Comparison of ENCODE assay signal across 8 mouse cellular contexts in the genomic region with DNA sequence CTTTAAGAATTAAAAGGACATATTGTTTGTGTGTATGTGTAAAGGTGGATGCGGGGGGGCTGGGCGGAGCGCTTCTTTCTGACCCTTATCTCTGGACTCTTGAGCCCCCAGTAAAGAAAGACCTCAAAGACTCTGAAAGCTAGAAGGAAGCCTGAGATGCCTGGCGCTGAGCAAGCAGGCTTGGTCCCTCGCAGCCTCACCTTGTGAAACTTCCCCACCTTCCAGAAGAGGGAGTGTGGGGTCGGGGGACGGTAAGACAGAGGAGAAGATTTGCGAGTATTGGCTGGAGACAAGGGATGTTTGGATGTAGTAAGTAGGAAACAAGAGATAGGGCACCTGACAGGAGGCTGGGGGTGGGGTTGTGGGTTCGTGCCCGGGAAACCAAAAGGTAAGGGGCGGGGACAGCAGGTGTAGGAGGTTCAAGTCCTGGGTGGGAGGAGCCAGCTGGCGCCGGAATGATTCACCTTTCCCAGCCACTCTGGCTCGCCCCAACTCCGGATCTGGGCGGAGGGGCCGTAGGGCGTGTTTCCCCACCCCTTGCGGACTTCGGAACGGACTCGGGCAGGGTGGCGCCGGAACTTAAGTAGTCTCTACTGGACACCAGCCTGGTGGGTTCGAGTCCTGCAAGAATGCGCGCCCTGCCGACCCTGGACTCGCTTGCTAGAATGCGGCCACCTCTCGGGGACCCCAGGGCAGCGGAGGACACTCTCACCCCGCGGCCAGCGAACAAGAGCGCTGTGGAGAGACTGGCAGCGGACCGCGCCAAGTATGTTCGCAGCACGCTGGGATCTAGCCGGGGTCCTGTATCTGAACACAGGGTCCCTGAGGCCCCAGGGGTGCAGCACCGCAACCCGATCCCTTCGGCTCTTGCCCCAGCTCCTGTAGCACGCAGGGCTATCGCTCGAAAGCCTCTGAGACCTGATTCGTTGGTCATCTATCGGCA. TPM values are rescaled to one million over a fixed set of nuclear protein-coding genes. Genes with fewer than 3 reads are reported as not detected.
DNase-seq lines count a peak whose midpoint lies in the region; ATAC-seq and TF ChIP-seq lines count a peak whose summit lies in the region.

A gene (plus strand): TSS at position 450 of the 943 bp plus-strand sequence.

- no peak within 1 kb of the TSS for H3K27ac ChIP-seq in layer of hippocampus, adult 2 months
- no peak within 1 kb of the TSS for H3K27ac ChIP-seq in embryonic facial prominence, embryonic 12.5 days
- H3K27ac ChIP-seq in hindbrain, embryonic 10.5 days = peak within 1 kb of the TSS; percentile 70
- no peak within 1 kb of the TSS for H3K27ac ChIP-seq in limb, embryonic 14.5 days (replicated peaks; ENCODE audit: low read depth, low read length)
- H3K27ac ChIP-seq in midbrain, embryonic 14.5 days (replicated peaks; ENCODE audit: low read depth, low read length) = no peak within 1 kb of the TSS

- no peaks in the 10 kb centered on the region for H3K9me3 ChIP-seq in embryonic facial prominence, embryonic 12.5 days
- no peaks in the 10 kb centered on the region for H3K9me3 ChIP-seq in hindbrain, embryonic 10.5 days
- no peaks in the 10 kb centered on the region for H3K9me3 ChIP-seq in limb, embryonic 14.5 days (ENCODE audit: control insufficient read depth, low read length)
- H3K9me3 ChIP-seq in midbrain, embryonic 14.5 days (ENCODE audit: control insufficient read depth, low read length) = no peaks in the 10 kb centered on the region

- no peak for DNase-seq in layer of hippocampus, adult 2 months (ENCODE audit: low spot score in 2 of 2)
- DNase-seq in layer of hippocampus, postnatal 36 days = no peak
- DNase-seq in hindbrain, embryonic 10.5 days (ENCODE audit: low spot score) = peak; percentile 57
- DNase-seq in limb, embryonic 14.5 days (ENCODE audit: low spot score) = no peak
- DNase-seq in midbrain, embryonic 14.5 days = peak; percentile 53
- DNase-seq in urinary bladder, postnatal 10 days (ENCODE audit: low spot score) = peak; percentile 47

- H3K9ac ChIP-seq in embryonic facial prominence, embryonic 12.5 days = peak within 1 kb of the TSS; percentile 47
- peak within 1 kb of the TSS; percentile 31 for H3K9ac ChIP-seq in limb, embryonic 14.5 days (ENCODE audit: low read depth, low read length, severe bottlenecking)
- peak within 1 kb of the TSS; percentile 49 for H3K9ac ChIP-seq in midbrain, embryonic 14.5 days (replicated peaks; ENCODE audit: low read length)

- peaks cover 14% of the 10 kb centered on the region for H3K4me1 ChIP-seq in embryonic facial prominence, embryonic 12.5 days
- H3K4me1 ChIP-seq in hindbrain, embryonic 10.5 days (replicated peaks) = peaks cover 18% of the 10 kb centered on the region
- no peaks in the 10 kb centered on the region for H3K4me1 ChIP-seq in limb, embryonic 14.5 days (ENCODE audit: control insufficient read depth, insufficient read depth, low read length)
- peaks cover 11% of the 10 kb centered on the region; the same call in 1 of the 2 replicates for H3K4me1 ChIP-seq in midbrain, embryonic 14.5 days (ENCODE audit: control insufficient read depth, insufficient read depth, low read length)

- peak within 1 kb of the TSS; percentile 95 for H3K4me2 ChIP-seq in embryonic facial prominence, embryonic 12.5 days (replicated peaks)
- H3K4me2 ChIP-seq in limb, embryonic 14.5 days (replicated peaks; ENCODE audit: low read depth, low read length, severe bottlenecking) = peak within 1 kb of the TSS; percentile 91
- H3K4me2 ChIP-seq in midbrain, embryonic 14.5 days (ENCODE audit: low read length) = peak within 1 kb of the TSS; percentile 93

- no peaks in the 10 kb centered on the region for H3K36me3 ChIP-seq in embryonic facial prominence, embryonic 12.5 days
- H3K36me3 ChIP-seq in hindbrain, embryonic 10.5 days = no peaks in the 10 kb centered on the region
- H3K36me3 ChIP-seq in limb, embryonic 14.5 days (ENCODE audit: control insufficient read depth, insufficient read depth, low read length) = no peaks in the 10 kb centered on the region
- no peaks in the 10 kb centered on the region for H3K36me3 ChIP-seq in midbrain, embryonic 14.5 days (ENCODE audit: control insufficient read depth, insufficient read depth, low read length)

- H3K4me3 ChIP-seq in layer of hippocampus, adult 2 months = peak within 1 kb of the TSS; percentile 49
- H3K4me3 ChIP-seq in embryonic facial prominence, embryonic 12.5 days = peak within 1 kb of the TSS; percentile 50
- peak within 1 kb of the TSS; percentile 63 for H3K4me3 ChIP-seq in hindbrain, embryonic 10.5 days
- peak within 1 kb of the TSS; percentile 47 for H3K4me3 ChIP-seq in limb, embryonic 14.5 days (replicated peaks; ENCODE audit: low read length)
- peak within 1 kb of the TSS; percentile 44 for H3K4me3 ChIP-seq in midbrain, embryonic 14.5 days (replicated peaks; ENCODE audit: low read depth, low read length)

- WGBS in embryonic facial prominence, embryonic 12.5 days = 1% methylated on average over 50 of the region's 50 CpGs
- 1% methylated on average over 50 of the region's 50 CpGs for WGBS in hindbrain, embryonic 10.5 days
- 1% methylated on average over 45 of the region's 50 CpGs for WGBS in limb, embryonic 14.5 days
- WGBS in midbrain, embryonic 14.5 days = 2% methylated on average over 50 of the region's 50 CpGs

- H3K27me3 ChIP-seq in embryonic facial prominence, embryonic 12.5 days = peaks cover 47% of the 10 kb centered on the region
- peaks cover 62% of the 10 kb centered on the region for H3K27me3 ChIP-seq in hindbrain, embryonic 10.5 days (ENCODE audit: insufficient read depth, poor library complexity, severe bottlenecking)
- peaks cover 44% of the 10 kb centered on the region for H3K27me3 ChIP-seq in limb, embryonic 14.5 days (ENCODE audit: control insufficient read depth, insufficient read depth, low read length)
- peaks cover 42% of the 10 kb centered on the region for H3K27me3 ChIP-seq in midbrain, embryonic 14.5 days (ENCODE audit: control insufficient read depth, insufficient read depth, low read length)

- no peak for TF ChIP-seq POLR2A in limb, embryonic 14.5 days (IDR thresholded peaks at IDR 0.05; ENCODE audit: borderline replicate concordance, extremely low read depth, insufficient read depth, insufficient read length)

- ATAC-seq in embryonic facial prominence, embryonic 12.5 days (ENCODE audit: insufficient number of reproducible peaks, insufficient read depth, low FRiP score, low TSS enrichment) = no peak
- peak; percentile 15; the same call in 1 of the 2 replicates for ATAC-seq in limb, embryonic 14.5 days (ENCODE audit: low FRiP score, low read depth)
- ATAC-seq in midbrain, embryonic 14.5 days (ENCODE audit: low FRiP score, low TSS enrichment) = peak; percentile 46; the same call in 1 of the 2 replicates
- no peak for ATAC-seq in activated CD4-positive, CD25-positive, alpha-beta regulatory T cell, adult 4 months

- TF ChIP-seq CTCF in layer of hippocampus, adult 2 months (conservative IDR thresholded peaks at IDR 0.05) = no peak

RNA-seq across cellular contexts. Expression of the gene that starts here (rescaled TPM):
- total RNA-seq in layer of hippocampus, adult 2 months (2021) = not detected
- not detected for total RNA-seq in layer of hippocampus, postnatal 36 days (2021)
- polyA plus RNA-seq in embryonic facial prominence, embryonic 12.5 days (2016; fragmentation: Nextera tagmentation; extraction: Ambion mirVana) = 0.24 and 0.74 TPM in 2 replicates
- 0.30 and 0.31 TPM in 2 replicates for polyA plus RNA-seq in hindbrain, embryonic 10.5 days (2016; fragmentation: Nextera tagmentation; extraction: Ambion mirVana)
- 0.03 and 0.09 TPM in 2 replicates for polyA plus RNA-seq in limb, embryonic 14.5 days (2012; rRNA removed)
- 0.40 TPM in 1 of 2 replicates, not detected in the other for polyA plus RNA-seq in limb, embryonic 14.5 days (2014; fragmentation: Nextera tagmentation; extraction: Ambion mirVana)
- polyA plus RNA-seq in midbrain, embryonic 14.5 days (2014; fragmentation: Nextera tagmentation; extraction: Ambion mirVana) = 0.11 TPM in 1 of 2 replicates, not detected in the other
- polyA plus RNA-seq in activated CD4-positive, CD25-positive, alpha-beta regulatory T cell, adult 4 months (2017; shearing (Covaris generic)) = not detected

Comparison
In these comparisons a context has a peak if more than half of its experiments do, and no peak if none do; other contexts are left out.
1. Peak in DNase-seq, H3K4me3 ChIP-seq and H3K27ac ChIP-seq in hindbrain, embryonic 10.5 days; RNA of the gene not detected or under 1 TPM.
2. Peak in ATAC-seq, H3K4me3 ChIP-seq, H3K9ac ChIP-seq and H3K4me2 ChIP-seq in limb, embryonic 14.5 days; RNA of the gene not detected or under 1 TPM.
3. Peak in DNase-seq, ATAC-seq, H3K4me3 ChIP-seq, H3K9ac ChIP-seq and H3K4me2 ChIP-seq in midbrain, embryonic 14.5 days; RNA of the gene not detected or under 1 TPM.